Mouse (Mus musculus): Measurements from ENCODE around the gene Clpx. TPM values are rescaled to one million over a fixed set of nuclear protein-coding genes. Genes with fewer than 3 reads are reported as not detected.
A peak's percentile ranks its signal among the peaks of the same experiment; 100 is the strongest.

Gene Clpx
- 41.9 and 46.2 TPM in 2 replicates for polyA plus RNA-seq (2016; fragmentation: Nextera tagmentation; extraction: Ambion mirVana)

DNA sequence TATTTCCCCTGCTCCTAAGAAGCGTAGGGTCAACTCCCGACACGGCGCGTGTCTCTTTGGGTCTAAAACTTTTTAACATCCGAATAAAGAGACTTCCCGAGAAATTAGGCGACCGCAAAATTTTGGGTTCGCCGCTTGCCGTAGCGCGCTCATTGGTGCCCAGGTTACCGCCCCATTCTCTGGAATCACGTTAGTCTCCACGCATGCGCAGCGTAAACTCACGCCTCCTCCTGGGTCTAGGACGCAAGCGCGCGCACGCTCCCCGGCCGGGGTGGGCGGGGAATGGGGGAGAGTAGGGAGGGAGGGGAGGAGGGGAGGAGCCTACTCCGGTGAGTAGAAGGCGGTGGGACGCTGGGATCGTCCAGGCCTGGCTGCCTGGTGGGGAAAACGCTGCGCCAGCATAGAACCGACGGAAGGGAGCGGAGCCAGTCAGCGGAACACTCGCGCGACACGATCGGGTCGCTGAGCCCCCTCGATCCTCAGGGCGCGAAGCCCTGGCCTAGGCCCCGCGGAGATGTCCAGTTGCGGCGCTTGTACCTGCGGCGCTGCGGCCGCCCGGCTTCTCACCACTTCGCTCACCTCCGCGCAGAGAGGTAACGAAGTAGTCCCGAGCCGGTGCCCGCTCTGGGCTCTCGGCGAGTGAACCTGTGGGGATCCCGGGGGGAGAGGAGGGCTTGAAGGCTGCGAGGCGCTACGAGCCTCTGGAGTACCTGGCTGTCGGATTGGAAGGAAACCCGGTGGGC lies at the start of gene Clpx:
Clpx (plus strand) TSS at position 288 of the 743 bp plus-strand sequence.
- peak within 1 kb of the TSS; percentile 27; the same call in 1 of the 2 replicates for H3K27ac ChIP-seq

DNA sequence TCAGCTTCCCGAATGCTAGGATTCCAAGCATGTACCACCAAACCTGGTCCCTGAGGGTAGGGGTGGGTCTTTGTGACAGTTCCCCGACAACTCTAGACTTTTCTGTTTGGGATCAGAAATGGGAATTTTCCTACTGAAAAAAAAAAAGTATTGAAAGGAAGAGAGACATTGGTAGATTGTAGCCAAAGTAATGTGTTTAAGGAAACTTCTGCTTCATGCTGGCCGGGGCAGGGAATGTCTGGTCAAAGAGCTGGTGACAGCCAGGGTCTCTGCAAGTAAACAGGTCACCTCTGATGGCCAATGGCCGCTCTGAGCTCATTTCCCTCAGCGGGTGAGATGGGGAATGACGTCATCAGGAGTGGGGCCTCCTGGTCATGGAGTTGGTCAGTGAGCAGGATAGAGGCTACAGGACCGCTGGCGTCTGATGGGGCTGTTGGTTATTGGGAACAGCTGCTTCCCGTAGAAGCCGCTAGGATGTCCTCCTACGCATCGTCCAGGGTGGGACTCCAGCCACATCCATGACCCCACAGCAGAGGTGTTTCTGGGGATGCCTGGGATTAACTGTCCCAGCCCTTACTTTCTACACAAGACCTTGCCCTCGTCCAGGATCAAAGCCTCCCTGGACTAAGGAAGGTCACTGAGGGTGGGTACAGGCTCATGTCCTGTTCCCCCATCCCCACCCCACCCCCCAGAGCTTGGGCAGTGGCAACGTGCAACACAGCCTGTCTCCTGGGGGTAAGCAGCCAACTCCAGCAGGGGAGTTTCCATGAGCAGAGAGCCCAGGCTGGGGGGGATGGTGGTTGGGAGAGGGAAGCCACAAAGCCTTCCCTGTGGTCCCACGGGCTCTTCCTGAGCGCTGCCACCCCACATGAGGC lies 46.3 kb upstream of the Clpx start:
- ATAC-seq (ENCODE audit: low FRiP score, low read depth), result no peak
- no peak overlapping the region for H3K4me3 ChIP-seq
- H3K36me3 ChIP-seq, result no peaks in the 10 kb centered on the region
- H3K4me2 ChIP-seq (replicated peaks), result no peak overlapping the region
- H3K4me1 ChIP-seq, result peaks cover 17% of the 10 kb centered on the region
- no peaks in the 10 kb centered on the region for H3K27me3 ChIP-seq (replicated peaks)
- H3K9me3 ChIP-seq, result no peaks in the 10 kb centered on the region
- 80% methylated on average over 16 of the region's 16 CpGs for WGBS
- H3K27ac ChIP-seq, result no peak overlapping the region
- no peak overlapping the region for H3K9ac ChIP-seq

More for the DNA sequence above, at the start of gene Clpx:
- Histone ChIP-seq H3K9ac (peak within 1 kb of the TSS; percentile 78), H3K4me1 (peaks cover 14% of the 10 kb centered on the region), H3K27me3 (replicated peaks) (no peaks in the 10 kb centered on the region), H3K4me3 (peak within 1 kb of the TSS; percentile 94), H3K9me3 (no peaks in the 10 kb centered on the region), H3K36me3 (peaks cover 4% of the 10 kb centered on the region; the same call in 1 of the 2 replicates), H3K4me2 (replicated peaks) (peak within 1 kb of the TSS; percentile 89)
- WGBS, result under 1% methylated on average over 71 of the region's 71 CpGs
- peak; percentile 95 for ATAC-seq (ENCODE audit: low FRiP score, low read depth)

DNA sequence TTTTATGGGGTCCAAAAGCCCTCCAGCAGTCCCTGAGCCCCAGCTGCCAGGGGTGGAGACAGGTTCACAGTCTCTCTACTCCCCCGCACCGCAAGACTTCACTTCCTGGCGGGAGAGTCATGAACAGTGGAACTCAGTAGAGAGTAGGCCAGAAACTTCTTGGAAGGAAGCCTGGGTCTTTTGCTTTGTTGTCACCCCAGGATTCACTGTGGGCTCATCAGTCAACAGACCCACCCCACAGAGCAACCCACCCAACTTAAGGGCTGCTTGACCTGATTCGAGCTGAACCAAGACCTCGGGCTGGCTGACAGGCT lies 45.7 kb upstream of the Clpx start:
- 93% methylated on average over 5 of the region's 5 CpGs for WGBS
- Histone ChIP-seq H3K27me3 (replicated peaks) (no peaks in the 10 kb centered on the region), H3K36me3 (no peaks in the 10 kb centered on the region), H3K9ac (no peak overlapping the region), H3K4me3 (no peak overlapping the region), H3K4me2 (replicated peaks) (no peak overlapping the region), H3K27ac (no peak overlapping the region), H3K4me1 (peaks cover 11% of the 10 kb centered on the region), H3K9me3 (no peaks in the 10 kb centered on the region)
- ATAC-seq (ENCODE audit: low FRiP score, low read depth), result no peak

DNA sequence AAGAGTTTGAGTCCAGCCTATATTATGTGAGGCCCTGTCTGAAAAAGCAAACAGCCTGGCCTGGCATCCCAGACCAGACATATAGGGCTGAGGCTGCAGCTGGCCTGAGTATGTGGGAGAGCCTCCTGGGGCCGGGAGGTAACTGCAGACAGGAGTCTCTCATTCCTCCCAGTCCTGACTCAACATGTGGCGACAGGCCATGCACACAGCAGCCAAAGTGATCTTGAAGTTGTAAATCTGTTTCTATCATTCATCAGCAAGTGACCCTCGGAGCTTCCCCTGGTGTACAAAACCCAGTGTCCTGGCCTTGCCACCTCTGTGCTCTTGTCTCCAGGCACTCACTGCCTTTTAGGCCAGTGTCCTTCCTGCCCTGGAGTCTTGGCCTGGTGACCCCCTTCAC lies 42.0 kb upstream of the Clpx start:
- WGBS, result 82% methylated on average over 3 of the region's 3 CpGs

DNA sequence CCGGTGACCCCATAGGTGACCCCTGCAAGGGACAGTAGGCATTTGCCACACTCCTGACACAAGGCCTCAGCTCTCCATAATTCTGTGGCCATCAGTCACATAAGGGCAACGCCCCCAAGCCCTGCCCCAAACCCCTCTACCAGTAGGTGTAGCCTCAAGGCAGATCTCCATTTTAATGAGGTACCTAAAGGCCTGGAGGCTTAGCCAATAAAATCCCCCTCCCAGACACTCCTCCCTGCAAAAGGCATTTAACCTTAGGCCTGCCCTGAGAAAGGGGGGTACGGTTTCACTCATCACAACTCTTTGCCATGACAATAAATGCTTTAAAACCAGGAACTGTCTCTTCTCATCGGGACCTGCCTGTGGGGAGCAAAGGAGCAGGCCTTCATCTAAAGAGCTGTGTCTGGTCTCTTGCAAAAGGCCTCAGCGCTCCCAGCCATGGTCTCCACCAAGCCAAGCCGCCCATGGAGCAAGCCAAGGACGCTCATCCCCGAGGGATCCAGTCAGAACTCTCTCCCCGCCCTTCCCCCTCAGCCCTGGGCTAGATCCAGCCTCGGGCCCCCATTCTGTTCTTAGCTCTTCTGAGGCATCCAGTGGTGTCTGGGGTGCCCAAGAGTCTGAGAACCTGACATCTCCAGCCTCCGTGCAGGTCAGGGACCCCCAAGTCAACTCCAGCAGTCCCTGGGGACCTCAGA lies 38.0 kb upstream of the Clpx start:
- H3K4me3 ChIP-seq, result 0 out of 2 replicates have a peak overlapping the region, but pooled peaks have one; percentile 3
- no peak for ATAC-seq (ENCODE audit: low FRiP score, low read depth)

More for the DNA sequence above, 42.0 kb upstream of the Clpx start:
- ATAC-seq (ENCODE audit: low FRiP score, low read depth), result no peak
- no peak overlapping the region for H3K4me3 ChIP-seq
- H3K9me3 ChIP-seq, result no peaks in the 10 kb centered on the region
- no peak overlapping the region for H3K27ac ChIP-seq
- H3K4me2 ChIP-seq (replicated peaks), result no peak overlapping the region
- H3K4me1 ChIP-seq, result no peaks in the 10 kb centered on the region
- H3K36me3 ChIP-seq, result no peaks in the 10 kb centered on the region
- no peak overlapping the region for H3K9ac ChIP-seq
- no peaks in the 10 kb centered on the region for H3K27me3 ChIP-seq (replicated peaks)

DNA sequence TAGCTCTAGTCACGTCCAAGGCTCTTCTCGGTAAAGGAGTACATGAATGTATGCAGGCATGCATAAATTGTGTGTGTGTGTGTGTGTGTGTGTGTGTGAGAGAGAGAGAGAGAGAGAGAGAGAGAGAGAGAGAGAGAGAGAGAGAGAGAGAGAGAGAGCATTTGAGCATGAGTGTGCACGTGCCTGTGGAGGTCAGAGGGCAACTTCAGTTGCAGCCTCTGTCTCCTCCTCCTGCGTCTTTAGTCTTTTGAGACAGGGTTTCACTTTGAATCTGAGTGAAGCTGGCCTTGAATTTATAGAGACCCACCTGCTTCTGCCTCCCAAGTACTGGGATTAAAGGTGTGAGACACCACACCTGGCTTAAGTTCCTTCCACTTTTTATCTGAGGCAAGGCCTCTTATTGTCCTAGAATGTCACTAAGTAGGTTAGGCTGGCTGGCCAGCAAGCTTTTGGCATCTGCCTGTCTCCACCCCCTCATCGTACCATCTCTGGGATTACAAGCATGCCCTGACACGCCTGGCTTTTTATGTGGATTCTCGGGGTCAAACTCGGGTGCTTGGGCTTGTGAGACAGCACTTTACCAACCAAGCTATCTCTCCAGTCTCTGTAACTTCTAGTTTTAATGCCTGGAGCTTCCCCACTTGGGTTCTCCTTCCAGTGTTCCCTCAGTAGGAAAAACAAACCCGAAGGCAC lies 36.7 kb upstream of the Clpx start:
- Histone ChIP-seq H3K4me3 (no peak overlapping the region), H3K4me1 (no peaks in the 10 kb centered on the region), H3K4me2 (replicated peaks) (no peak overlapping the region), H3K36me3 (no peaks in the 10 kb centered on the region), H3K9ac (no peak overlapping the region), H3K9me3 (no peaks in the 10 kb centered on the region), H3K27me3 (replicated peaks) (no peaks in the 10 kb centered on the region), H3K27ac (no peak overlapping the region)
- 71% methylated on average over 9 of the region's 9 CpGs for WGBS
- ATAC-seq (ENCODE audit: low FRiP score, low read depth), result no peak

More for the DNA sequence above, 38.0 kb upstream of the Clpx start:
- Histone ChIP-seq H3K9ac (no peak overlapping the region), H3K36me3 (no peaks in the 10 kb centered on the region), H3K27me3 (replicated peaks) (no peaks in the 10 kb centered on the region), H3K9me3 (no peaks in the 10 kb centered on the region), H3K27ac (no peak overlapping the region), H3K4me2 (replicated peaks) (no peak overlapping the region), H3K4me1 (no peaks in the 10 kb centered on the region)
- WGBS, result 61% methylated on average over 11 of the region's 11 CpGs

DNA sequence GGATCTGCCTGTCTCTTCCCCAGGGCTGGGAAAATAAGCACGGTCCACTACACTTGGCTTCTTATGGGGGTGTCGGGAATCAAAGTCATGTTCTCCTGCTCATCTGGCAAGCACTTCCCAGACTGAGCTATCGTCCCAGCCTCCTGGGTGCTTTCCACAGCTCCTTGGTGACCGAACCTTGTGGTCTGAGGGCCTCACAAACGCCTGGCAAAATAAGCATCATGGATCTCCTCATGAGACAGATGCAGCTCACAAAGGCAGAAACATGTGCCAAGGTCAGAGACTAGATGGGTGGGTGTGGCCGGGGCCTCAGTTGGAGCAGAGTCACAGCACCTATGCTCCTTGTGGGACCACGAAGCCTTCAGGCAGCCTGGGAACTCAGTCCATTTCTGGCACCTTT lies 34.7 kb upstream of the Clpx start:
- H3K27me3 ChIP-seq (replicated peaks), result no peaks in the 10 kb centered on the region
- ATAC-seq (ENCODE audit: low FRiP score, low read depth), result no peak
- H3K9me3 ChIP-seq, result no peaks in the 10 kb centered on the region
- H3K4me3 ChIP-seq, result no peak overlapping the region
- no peaks in the 10 kb centered on the region for H3K4me1 ChIP-seq
- 78% methylated on average over 7 of the region's 7 CpGs for WGBS
- H3K9ac ChIP-seq, result no peak overlapping the region
- no peak overlapping the region for H3K27ac ChIP-seq
- no peak overlapping the region for H3K4me2 ChIP-seq (replicated peaks)
- H3K36me3 ChIP-seq, result no peaks in the 10 kb centered on the region

DNA sequence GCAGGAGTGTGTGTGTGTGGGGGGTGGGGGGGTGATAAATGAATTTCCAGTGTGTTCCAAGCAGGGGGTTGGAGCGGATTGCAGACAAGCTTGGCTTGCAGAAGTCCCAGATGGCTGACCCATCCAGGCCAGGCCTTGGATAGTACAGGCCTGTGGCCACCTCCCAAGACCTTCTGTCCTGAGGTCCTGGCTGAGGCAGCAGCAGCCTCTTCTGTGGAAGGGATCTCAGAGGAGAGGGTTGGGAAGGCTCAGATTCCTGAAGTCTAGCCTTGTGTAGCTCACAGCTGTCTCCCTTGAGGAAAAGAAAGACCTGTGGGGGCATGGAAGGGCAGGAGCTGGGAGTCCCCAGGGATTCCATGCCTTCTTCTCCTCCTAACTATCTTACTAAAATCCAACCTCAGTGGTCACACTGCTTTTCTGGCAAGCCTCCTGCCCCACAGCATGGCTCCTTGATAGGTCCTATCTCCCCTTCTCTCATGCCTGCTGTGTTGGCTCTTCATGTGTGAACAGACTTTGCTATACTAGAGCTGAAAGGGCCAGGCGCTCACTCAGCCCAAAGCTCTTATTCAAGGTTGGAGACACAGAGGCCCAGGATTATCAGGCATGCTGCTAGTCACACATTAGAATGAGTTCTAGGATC lies 32.3 kb upstream of the Clpx start:
- WGBS, result 90% methylated on average over 2 of the region's 2 CpGs
- Histone ChIP-seq H3K27ac (no peak overlapping the region), H3K4me3 (no peak overlapping the region), H3K4me2 (replicated peaks) (no peak overlapping the region), H3K36me3 (no peaks in the 10 kb centered on the region), H3K27me3 (replicated peaks) (no peaks in the 10 kb centered on the region), H3K4me1 (no peaks in the 10 kb centered on the region; the same call in 1 of the 2 replicates), H3K9me3 (no peaks in the 10 kb centered on the region), H3K9ac (no peak overlapping the region)
- ATAC-seq (ENCODE audit: low FRiP score, low read depth), result no peak

DNA sequence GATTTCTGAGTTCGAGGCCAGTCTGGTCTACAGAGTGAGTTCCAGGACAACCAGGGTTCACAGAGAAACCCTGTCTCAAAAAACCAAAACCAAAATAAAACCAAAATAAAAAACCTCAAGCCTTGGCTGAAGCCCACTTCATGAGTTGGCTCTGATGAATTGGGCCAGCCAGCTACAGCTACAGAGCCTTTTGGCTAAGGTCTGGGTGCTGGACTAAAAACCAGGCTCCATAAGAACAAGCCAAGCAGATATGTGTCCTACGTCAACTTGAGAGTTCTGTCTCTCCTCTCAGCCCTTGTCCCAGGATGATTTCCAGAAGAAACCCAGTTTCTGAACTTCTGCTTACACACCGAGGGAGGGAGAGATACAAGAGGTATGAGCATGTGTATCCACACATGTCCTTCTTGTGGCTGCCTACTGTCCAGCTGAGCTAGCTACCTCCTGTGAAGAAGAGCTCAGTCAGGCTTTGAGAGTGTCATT lies 31.4 kb upstream of the Clpx start:
- 95% methylated on average over 3 of the region's 3 CpGs for WGBS
- no peak for ATAC-seq (ENCODE audit: low FRiP score, low read depth)
- H3K4me3 ChIP-seq, result no peak overlapping the region
- no peak overlapping the region for H3K4me2 ChIP-seq (replicated peaks)
- H3K9me3 ChIP-seq, result no peaks in the 10 kb centered on the region
- no peaks in the 10 kb centered on the region for H3K27me3 ChIP-seq (replicated peaks)
- no peaks in the 10 kb centered on the region for H3K36me3 ChIP-seq
- peaks cover 4% of the 10 kb centered on the region for H3K4me1 ChIP-seq
- no peak overlapping the region for H3K27ac ChIP-seq
- H3K9ac ChIP-seq, result no peak overlapping the region

DNA sequence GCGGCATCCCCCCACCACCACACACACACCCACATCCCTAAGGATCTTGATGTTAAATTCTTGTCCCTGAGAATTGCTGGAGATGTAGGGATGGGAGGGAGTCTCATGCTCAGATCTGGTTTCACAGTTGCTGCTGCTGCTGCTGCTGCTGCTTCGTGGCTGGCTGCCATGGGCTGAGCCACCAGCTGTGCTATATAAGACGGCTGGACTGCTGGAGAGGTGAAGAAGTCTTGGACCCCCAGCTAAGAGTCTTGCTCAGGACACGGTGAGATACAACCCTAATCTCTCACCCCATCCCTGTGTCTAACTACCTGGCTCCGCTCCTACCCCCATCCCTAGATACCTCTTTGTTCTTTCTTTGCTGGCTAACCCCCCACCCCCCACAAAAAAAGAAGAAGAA lies 29.1 kb upstream of the Clpx start, which contains the start of gene Cilp:
Cilp (plus strand) TSS at position 222 of the 400 bp plus-strand sequence.
- peaks cover 13% of the 10 kb centered on the region for H3K4me1 ChIP-seq
- ATAC-seq (ENCODE audit: low FRiP score, low read depth), result no peak
- no peaks in the 10 kb centered on the region for H3K36me3 ChIP-seq
- no peak within 1 kb of the TSS for H3K9ac ChIP-seq
- WGBS, result 55% methylated on average over 5 of the region's 5 CpGs
- no peaks in the 10 kb centered on the region for H3K9me3 ChIP-seq
- H3K27ac ChIP-seq, result no peak within 1 kb of the TSS
- H3K4me3 ChIP-seq, result no peak within 1 kb of the TSS
- no peak within 1 kb of the TSS for H3K4me2 ChIP-seq (replicated peaks)
- H3K27me3 ChIP-seq (replicated peaks), result no peaks in the 10 kb centered on the region

Data from neural tube, embryonic 12.5 days (tissue).